Mouse (Mus musculus): ENCODE measurements around the gene Dnajc1.

The Dnajc1 gene

DNA sequence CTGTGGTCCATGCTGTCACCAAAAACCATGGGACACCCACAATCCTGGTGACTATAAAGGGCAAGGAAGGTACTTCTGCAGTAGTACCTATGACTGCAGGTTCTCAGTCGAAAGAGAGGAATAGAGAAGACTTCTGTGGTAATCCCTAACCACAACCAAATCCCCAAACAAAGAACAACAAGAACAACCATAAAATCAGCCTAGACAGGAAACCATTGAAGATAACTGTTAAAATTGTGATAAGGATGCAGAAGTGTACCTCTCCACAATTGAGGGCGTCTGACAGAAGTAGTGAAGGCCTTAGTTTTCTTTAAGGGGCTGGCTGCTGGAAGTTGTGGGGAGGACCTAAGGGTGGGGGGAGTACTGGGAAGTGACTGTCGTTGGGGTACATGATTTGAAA lies 91.7 kb downstream of the Dnajc1 start:
- DNase-seq (ENCODE audit: low spot score in 2 of 2): no peak

DNA sequence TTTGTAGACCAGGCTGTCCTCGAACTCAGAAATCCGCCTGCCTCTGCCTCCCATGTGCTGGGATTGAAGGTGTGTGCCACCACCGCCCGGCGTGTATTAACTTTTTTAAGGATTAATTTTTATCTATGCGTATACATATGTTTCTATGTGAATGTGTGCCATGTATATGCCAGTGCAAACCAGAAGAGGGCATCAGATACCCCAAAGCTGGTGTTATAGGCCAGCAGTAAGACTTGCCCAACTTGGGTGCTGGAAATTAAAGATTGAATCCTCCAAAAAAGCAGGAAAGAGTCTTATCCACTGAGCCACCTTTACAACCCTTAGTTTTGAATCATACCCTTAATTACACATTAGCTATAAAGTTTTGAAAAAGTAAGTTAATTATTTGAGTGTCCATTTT lies 107.5 kb downstream of the Dnajc1 start:
- DNase-seq (ENCODE audit: low spot score in 2 of 2): no peak

DNA sequence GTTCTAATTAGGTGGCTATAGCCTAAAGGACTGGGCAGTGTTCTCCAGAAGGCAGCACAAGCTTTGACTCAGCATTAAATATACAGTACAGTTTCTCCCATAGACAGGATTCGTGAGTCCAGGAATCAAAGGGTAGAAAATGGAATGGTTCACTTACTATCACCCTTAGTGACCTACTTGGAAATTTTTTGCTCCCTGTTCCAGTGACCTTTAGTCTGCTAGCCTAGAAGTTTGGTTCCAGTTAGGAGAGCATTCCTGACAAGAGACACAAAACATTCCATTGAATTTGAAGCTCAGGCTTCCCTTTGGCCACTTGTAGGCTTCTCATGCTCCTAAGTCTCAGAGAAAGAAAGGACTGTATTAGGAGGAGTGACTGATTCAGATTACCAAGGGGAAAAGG lies 126.9 kb downstream of the Dnajc1 start:
- DNase-seq (ENCODE audit: low spot score in 2 of 2): no peak

DNA sequence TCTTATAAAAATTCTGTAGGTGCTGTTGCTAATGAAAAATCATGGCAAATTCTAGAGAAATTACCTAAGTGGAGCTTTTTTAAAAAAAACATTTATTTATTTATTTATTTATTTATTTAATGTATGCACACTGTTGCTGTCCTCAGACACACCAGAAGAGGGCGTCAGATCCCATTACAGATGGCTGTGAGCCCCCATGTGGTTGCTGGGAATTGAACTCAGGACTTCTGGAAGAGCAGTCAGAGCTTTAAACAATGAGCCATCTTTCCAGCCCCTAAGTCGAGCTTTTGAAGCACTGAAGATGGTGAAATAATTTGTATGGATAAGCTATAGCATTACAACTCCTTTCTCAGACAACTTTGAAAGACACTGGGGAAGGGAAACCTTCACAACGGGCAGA lies 128.1 kb downstream of the Dnajc1 start:
- no peak for DNase-seq (ENCODE audit: low spot score in 2 of 2)

DNA sequence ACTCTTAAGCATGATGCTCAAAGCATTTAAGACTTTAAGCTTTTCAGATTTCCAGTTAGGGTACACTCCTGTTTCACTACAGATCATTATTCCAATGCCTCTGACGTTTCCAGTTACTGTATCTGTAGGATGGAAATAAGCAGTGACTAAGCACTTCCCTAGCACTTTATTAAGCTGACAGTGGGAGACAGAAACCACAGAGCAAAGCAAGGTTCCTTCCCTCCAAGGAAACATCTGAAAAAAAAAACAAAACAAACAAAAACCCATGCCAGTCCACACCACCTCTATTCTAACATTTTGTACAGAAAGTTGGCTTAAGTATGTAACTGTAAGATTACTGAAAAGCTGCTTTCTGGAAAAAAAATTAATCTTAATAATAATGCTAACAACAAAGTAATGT lies 130.3 kb downstream of the Dnajc1 start:
- no peak for DNase-seq (ENCODE audit: low spot score in 2 of 2)

DNA sequence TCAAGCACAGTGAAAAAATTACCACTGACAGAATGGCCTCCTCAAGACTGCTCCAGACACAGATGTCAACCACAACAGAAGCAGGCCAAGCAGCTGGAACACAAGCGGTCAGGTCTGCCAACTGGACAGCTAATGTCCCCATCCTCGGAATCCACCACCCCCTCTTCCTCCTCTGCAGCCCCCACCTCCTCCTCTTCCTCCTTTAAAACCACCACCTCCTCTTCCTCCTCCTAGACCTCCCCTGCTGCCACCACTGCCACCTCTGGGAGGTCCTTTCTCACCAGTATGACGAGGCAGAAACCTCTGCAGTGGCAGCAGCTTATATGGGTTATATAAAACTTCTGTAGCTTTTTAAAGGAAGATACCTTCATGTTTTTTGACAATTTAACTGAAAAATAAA lies 143.4 kb downstream of the Dnajc1 start:
- DNase-seq (ENCODE audit: low spot score in 2 of 2): no peak

DNA sequence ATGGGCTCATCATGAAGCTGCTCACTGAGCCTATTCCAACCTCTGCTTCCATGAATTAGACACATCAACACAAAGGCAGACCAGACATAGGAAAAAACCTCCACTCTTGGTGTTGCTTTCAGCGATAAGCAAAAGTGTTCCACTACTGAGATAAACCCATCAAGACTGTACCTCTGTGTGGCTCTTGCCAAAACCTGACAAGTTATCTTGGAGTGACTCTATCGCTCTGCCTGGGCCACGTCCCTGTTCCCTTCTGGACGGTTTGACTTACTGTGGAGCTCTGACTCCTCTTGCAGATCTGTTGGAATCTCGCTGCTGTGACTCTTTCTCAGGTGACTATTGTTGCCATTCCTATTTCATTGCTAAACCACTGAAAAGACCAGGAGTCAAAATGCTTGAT lies 157.1 kb downstream of the Dnajc1 start:
- no peak for DNase-seq (ENCODE audit: low spot score in 2 of 2)

DNA sequence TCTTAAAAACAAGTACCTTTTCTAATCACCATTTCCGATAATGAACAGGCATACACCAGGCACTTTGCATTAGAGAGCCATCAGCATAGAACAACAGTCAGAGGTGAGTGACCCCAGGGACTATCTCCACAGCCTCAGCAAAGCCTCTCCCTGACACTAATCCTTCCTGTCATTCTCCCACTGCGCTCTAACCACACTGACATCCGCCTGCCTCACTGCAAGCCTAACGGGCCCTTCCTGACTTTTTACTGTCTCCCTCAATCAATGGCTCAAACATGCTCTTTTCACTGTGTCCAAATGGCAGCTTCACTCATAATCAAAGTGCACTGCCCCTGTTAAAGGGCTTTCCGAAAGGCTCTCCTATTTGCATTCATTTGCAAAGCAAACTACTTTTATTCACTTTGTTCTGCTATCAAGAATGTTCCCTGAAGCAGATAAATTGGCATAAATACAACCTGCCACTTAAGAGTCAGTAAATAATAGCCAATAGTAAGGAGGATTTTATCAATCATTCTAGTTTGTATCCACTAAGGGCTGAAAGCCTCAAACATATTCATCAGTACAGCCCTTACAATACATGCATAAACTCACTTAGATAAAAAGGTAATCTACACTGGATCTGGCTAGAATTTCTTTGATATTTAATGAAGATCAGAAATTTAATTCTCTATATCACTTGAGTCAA lies 159.6 kb downstream of the Dnajc1 start:
- DNase-seq (ENCODE audit: low spot score in 2 of 2): no peak

DNA sequence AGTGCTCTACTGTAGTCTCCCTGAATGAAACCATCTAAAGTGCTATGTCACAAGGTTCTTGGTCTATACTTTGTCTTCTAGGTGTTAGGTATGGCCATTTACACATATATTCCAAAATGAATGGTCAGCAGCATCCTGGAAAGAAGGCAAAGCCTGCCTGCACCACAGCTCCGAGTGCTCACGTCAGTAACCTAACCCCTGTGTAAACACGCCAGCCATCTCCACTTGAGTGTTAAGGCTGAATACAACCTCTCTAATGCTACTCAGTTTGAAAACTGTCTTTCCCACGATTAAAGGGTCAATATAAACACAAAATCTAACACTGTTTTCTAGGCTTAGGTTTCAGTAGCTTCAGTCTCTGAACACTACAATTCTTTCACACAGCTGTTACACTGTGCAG lies 161.5 kb downstream of the Dnajc1 start:
- DNase-seq (ENCODE audit: low spot score in 2 of 2): no peak

DNA sequence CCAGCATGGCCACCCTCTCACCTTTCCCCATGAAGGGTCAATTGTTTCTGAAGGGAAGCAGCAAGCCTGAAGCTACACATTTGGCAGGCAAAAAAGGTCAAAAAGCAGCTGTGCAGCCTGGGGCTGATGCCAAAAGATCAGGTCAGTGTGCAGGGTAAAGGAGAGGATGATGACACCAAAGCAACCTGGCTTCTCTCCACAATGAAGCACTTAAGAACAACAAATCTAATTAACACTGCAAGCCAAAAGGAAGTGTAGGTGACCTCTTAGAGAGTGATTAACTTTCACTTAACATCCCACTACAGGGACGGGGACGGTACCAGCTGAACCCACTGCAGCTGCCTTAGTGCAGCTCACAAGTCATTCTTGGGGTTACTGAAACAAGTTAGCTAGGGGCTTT lies 163.4 kb downstream of the Dnajc1 start:
- no peak for DNase-seq (ENCODE audit: low spot score in 2 of 2)

DNA sequence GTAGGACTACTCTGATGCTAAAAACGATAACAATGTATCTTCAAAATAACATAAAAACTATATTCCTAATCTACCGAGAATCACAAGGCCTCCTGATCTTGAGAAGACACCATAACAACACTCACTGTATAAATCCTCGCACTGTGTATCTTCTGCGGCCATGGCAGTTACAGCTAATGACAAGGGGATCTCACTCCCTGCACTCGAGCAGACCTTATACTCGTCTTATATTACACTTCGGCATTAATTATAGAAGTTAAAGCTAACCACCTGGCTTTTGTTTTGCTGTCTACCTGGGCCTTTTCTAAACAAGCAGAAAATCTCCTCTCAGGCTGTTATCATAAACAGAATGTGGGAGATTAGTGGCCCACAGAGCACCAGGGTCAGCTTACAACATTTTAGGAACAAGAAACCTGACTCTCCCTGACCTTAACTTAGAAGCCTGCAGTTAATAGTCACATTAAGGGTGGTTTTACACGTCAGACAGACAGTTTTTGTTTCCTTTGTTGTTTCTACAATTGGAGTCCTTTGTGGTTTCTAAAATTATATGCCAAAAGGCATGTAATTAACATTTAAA lies 164.1 kb downstream of the Dnajc1 start:
- DNase-seq (ENCODE audit: low spot score in 2 of 2): no peak

DNA sequence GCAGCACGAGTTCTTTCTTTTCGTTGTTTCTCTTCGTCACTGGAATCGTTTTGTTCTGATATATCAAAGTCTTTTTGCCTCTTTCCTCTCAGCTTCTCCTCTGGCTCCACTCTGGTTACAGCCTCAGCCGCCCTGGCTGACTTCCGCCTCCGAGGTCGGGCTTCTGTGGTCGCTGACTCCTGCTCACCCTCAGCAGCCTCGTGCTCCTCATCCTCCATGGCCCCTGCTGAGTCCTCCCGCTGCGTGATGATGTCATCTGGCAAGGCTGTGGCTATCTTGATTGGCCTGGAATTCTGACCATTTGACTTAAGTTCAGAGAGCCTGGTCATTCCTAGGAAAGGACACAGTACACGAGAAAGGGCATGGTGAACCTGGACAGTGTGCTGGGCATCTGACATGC lies 173.1 kb downstream of the Dnajc1 start:
- DNase-seq (ENCODE audit: low spot score in 2 of 2): no peak

DNA sequence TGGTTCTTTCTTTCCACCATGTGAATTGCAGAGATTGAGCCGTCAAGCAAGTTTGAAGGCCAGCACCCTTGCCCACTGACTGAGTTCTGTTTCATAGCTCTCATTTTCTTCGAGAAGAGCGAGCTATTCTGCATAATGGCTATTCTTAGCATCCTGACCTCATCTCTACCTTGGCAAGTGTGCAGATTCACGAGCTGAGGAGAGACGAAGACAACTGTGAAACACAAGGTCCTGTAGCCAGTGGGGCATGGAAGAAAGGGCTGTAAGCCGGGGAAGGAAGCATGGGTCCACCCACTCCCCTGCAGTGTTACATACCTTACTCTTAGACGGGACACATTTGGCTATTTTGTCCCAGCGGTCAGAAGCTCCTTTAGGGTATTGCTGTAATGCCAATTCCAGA lies 173.5 kb downstream of the Dnajc1 start:
- DNase-seq (ENCODE audit: low spot score in 2 of 2): no peak

DNA sequence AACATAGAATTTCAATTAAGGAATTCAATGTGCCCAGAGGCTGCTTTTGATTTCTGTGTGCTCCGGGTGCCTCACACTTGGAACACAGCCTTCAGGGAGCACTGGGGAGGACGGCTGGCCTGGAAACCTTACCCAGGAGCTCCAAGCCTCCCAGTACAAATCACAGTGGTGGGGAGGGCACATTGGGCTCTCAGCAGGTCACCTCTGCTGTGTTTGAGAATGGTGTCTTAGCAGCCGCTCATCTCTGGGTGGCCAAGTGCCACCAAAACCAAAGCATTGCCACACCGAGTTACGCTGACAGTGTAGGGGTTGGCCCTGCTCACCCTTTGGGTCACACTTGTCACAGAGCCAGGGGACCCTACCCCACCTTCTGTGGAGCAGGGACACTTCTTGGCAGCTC lies 174.1 kb downstream of the Dnajc1 start:
- no peak for DNase-seq (ENCODE audit: low spot score in 2 of 2)

DNA sequence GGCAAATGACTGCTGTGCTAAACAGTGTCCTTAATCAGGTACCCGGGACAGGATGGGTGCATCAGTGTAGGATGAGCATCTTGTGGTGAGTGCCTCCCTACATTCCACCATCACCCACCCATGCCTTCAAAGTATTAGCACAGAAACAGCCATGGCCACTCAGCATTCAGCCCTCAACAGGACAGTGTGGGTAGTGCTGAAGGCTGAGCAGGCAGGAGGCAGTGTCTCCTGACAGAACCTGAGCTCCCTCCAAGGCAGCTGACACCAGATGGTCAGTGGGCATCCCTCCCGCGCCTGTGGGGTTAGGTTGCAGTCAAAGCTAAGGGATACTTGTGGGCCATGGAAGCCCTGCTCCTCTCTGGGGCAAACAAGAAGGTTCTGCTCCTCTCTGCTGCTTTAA lies 174.8 kb downstream of the Dnajc1 start:
- no peak for DNase-seq (ENCODE audit: low spot score in 2 of 2)

DNA sequence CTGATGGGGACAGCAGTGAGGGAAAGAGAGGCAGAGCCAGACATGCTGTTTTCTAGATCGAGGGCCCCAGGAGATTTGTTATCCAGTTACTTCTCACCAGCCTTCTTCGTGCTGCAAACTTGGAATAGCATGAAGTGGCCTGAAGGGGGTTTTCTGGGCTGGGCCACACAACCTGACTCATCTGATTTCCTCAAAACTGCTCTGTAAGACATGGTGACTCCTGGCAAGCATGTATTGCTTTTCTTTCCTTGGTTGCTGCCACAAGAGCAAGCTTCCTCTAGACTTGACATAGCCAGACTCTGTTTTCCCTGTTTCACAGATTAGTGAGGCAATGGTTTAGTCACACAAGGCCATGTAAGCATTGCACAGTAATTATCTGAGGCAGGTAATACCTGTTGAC lies 178.6 kb downstream of the Dnajc1 start:
- DNase-seq (ENCODE audit: low spot score in 2 of 2): no peak

DNA sequence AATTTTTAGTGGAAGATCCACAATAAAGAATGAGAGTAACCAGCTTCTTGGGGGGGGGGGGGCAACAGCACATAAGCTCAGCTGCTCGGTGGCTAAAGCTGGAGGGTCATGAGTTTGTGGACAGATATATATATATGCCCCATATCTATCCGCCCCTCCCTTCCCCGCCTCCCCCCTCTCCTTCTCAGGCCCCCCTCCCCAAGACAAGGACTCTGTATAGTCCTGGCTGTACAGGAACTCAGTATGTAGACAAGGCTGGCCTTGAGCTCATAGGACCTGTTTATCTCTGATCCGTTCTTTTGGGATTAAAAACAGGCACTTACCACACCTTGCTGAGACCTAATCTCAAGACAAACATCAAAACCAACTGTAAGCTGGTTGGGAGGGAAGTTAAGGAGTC lies 182.7 kb downstream of the Dnajc1 start:
- DNase-seq (ENCODE audit: low spot score in 2 of 2): no peak

DNA sequence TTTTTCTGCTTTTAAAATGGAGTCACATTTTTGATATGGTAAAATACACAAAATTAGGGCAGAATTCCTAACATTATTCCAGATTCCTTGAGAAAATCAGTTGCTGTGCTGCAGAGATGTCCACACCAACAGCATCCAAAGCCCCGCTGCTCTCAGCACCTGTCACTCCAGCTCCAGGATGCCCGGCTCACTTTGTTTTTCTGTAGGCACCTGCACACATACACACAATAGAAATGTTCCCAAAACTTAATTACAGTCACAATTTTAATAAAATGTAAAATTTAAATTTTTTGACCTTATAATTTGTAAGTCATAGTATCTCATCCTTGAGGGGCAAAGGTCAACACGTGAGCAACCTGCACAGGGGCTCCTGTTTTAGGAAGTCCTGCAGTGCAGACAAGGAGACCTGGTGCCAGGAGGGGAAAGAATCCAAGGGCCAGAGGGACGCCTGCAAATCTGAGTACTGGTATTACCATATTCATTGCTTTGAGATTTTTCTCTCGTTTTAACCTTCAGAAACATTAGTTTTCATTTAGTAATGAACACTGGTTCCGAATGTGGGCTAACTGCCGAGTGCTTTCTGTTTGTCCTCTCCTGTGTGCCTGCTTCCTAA lies 183.3 kb downstream of the Dnajc1 start:
- DNase-seq (ENCODE audit: low spot score in 2 of 2): no peak

DNA sequence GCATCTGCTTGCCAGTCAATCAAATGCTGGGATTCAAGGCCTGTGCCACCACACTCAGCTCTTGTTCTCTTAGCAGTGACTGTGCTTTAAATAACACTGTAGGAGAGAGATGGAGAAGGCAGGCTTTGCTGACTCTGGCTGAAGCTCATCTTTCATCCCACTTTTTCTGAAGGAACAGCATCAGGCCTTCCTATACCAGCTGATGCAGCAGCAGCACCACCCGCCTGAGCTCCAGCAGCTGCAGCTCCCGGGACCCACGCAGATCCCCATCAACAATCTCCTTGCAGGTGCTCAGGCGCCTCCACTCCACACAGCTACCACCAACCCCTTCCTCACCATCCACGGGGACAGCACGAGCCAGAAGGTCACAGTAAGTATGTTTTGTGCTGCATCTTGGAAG lies 184.1 kb downstream of the Dnajc1 start:
- DNase-seq (ENCODE audit: low spot score in 2 of 2): peak in 1 of 2 experiments; percentile 50

DNA sequence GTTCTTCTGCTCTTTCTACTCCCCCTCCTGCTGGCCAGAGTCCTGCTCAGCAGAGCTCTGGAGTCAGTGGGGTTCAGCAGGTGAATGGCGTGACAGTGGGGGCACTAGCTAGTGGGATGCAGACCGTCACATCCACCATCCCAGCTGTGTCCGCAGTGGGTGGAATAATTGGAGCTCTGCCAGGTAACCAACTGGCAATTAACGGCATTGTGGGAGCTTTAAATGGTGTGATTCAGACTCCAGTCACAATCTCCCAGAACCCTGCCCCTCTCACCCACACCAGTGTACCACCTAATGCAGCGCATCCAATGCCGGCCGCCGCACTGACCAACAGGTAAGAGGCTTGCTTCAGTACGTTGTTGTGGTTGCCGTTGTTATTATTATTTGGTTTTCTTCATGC lies 185.8 kb downstream of the Dnajc1 start:
- no peak for DNase-seq (ENCODE audit: low spot score in 2 of 2)

DNA sequence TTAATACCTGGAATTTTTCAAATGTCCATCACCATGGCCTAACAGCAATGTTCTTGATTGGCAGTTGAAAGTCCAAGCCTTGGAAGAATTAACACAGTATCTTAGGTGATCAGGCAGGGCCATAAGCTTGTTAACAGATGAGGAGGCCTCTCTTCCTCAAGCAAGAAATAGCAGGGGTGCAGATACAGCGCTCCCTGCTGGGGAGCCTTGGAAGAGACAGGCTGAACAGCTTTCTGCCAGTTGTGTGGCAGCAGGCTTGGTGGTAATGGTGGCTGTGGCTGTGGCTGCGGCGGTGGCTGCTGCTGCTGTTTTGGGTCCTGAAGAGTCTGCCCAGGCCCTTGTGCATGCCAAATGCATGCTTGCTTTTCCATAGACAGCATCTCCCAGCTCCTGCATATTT lies 187.5 kb downstream of the Dnajc1 start:
- no peak for DNase-seq (ENCODE audit: low spot score in 2 of 2)

DNA sequence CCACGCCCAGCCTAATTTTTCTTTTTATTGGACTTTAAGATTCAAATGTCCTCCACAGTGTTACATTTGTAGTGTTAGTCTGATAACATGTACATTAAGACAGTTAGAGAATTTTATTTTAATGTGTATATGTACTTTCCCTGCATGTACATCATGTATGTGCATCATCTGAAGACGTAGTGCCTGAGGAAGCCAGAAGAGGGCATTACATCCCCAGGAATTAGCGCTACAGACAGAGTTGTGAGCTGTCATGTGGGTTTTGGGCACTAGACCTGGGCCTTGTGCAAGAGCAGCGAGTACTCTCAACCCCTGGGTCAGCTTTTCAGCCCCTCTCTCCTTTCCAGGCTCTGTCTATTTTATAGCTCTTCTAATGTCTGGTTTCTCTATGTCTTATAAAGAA lies 189.7 kb downstream of the Dnajc1 start:
- DNase-seq (ENCODE audit: low spot score in 2 of 2): no peak

DNA sequence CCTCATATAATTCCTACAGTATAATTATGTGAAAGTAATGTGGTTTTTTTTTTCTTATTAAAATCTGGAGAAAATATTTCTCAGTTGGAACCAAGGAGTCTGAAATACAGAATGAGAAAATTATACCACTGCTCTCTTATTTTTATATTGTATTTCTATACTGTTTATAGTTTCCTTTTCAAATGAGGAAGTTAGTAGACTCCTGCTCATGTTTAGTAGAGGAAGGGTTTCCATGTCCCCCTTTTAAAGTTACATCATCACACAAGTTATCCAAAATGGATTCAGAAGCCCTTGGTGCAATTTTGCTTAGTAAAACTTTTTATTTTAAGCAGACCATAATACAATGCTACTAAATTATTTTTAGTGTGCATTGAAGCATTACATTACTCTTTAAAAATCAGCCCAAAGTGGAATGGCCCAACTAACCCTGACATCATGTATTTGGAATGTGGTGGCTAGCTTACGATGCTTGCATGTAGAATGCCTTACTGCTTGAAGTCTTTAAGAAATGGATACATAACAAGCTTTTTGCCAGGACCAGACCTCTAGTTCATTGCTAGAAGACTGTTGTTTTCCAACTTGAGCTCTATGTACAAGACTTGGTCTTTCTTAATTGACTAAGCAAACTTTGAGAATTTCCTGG lies 190.7 kb downstream of the Dnajc1 start:
- no peak for DNase-seq (ENCODE audit: low spot score in 2 of 2)
